Mouse (Mus musculus): Measurements from ENCODE around the gene Mbtd1.

- TF ChIP-seq CTCF (IDR thresholded peaks at IDR 0.05) = no peak
- no peak for TF ChIP-seq EP300 (IDR thresholded peaks at IDR 0.05)
Measured at GRCm38 (mm10) chr11:93984619-93985018, 99.0 kb downstream of the Mbtd1 start.
